Mouse (Mus musculus): ENCODE measurements around the gene Syne1.

The Syne1 gene

GRCm38 (mm10) chr10:5415730-5416129, 135.6 kb downstream of the Syne1 start:
- no peak for DNase-seq (ENCODE audit: low spot score)

GRCm38 (mm10) chr10:5384131-5384776, 167.0 kb downstream of the Syne1 start:
- no peak for DNase-seq (ENCODE audit: low spot score)

DNA sequence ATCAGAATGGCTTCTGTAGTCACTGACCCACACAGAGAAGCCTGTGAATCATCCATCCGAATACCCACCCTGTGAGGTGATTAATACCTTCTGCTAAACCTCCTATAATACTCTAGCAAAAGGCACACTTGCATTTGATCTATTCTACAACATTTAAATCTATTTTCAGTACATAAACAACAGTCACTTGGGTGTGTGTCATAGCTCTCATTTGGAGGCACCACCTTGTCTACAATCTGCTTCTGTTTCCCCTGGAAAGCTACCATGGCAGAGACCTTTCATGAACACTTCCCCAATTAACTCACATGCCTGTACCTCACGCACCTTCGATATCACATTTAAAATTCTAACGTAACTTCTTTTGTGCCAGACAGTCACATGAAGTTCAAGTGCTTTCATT, 169.7 kb downstream of the Syne1 start:
- DNase-seq (ENCODE audit: low spot score), result no peak

- no peak for DNase-seq (ENCODE audit: low spot score)
Measured at GRCm38 (mm10) chr10:5378969-5379368, 172.3 kb downstream of the Syne1 start.

DNA sequence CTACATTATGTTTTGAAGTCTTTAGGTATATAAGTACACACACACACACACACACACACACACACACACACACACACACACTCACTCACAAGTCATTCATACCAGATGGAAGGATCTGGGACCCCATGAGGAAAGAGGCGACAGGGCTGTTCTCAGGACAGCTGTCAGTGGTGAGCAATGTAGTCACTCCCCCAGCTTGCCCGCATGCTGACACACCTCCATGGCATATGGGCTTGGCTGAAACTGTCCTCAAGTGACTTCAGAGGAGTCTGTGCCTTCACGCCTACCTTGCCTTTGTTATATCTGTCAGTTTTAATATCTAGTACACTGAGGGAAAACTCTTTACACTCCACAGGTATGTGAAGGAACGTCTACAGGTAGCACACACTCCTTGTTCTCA, 181.7 kb downstream of the Syne1 start:
- no peak for DNase-seq (ENCODE audit: low spot score)

DNA sequence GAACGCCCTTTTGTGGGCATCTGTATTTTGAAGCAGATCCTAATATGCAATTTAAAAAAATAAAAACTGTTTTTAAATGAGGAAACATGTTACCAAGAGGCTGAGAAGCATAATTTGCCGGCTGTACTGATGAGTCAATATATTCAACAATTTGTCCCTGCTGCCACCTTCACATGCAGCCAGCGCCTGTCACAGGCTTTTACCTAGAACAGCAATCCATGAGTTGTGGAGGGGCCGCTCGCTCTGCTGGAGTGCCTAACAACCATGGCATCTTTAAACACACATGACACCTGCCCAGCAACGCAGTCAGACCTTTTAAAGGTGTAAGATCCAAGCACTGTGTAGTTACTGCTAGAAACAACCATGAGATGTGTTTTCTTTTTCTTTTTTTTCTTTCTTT, 183.0 kb downstream of the Syne1 start:
- no peak for DNase-seq (ENCODE audit: low spot score)

GRCm38 (mm10) chr10:5367465-5368011, 183.7 kb downstream of the Syne1 start:
- no peak for DNase-seq (ENCODE audit: low spot score)

DNA sequence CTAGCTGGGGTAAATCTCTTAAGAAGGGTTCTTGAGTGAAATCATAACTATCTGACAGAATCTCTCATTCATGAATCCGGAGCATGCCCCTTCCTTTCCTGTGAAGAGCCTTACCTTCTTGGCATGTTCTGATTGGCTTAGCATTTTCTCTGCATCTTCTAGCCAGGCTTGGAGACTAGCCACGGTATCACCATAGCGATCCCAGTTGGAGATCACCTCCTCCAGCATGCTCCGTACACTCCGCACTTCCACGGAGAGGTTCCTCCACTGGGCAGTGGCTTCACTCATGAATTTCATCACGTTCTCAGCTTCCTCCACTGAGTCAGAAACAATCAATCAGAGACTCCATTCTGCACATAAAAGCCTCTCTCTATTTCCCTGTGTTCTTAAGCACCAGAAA, 190.7 kb downstream of the Syne1 start:
- DNase-seq (ENCODE audit: low spot score), result no peak

DNA sequence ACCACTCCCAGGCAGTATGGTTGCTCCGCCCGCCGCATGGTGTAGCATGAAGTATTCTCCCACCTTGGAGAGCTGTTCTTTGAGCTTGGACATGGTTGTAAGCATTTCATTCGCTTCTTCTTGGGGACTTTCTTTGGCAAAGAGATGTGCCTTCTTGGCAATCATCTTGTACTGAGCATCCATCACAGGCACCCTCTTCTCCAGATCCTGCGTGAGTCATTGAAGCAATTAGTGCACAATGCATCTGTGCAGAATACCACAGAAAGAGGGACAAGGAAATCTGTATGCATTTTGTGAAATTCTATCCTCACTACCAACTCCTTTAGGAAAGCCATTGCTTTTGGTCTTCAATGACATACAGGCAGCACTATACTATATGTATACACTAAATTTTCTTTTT, 194.7 kb downstream of the Syne1 start:
- no peak for DNase-seq (ENCODE audit: low spot score)

DNA sequence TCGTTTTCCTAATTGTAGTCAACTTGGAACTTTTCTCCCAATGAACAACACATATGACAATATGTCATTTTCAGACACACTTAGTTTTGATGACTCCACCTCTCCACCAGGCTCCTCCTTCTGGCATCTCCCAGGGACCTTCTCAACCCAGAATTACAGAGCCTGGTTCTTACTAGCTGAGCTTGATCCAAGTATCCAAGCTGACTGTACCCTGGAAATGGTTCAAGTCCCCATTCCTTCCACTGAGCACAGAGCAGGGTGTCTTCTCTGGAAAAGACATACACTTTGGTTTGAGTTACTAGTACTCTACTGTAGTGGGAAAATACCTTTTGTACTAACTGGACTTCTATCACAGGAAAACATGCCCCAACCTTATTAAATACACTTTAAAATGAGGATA, 197.9 kb downstream of the Syne1 start:
- DNase-seq (ENCODE audit: low spot score), result no peak

GRCm38 (mm10) chr10:5346911-5347310, 204.4 kb downstream of the Syne1 start:
- no peak for DNase-seq (ENCODE audit: low spot score)

GRCm38 (mm10) chr10:5343211-5343610, 208.1 kb downstream of the Syne1 start:
- DNase-seq (ENCODE audit: low spot score), result no peak

- DNase-seq (ENCODE audit: low spot score), result no peak
Measured at GRCm38 (mm10) chr10:5336394-5336793, 214.9 kb downstream of the Syne1 start.

GRCm38 (mm10) chr10:5332801-5333200, 218.5 kb downstream of the Syne1 start:
- DNase-seq (ENCODE audit: low spot score), result no peak

GRCm38 (mm10) chr10:5326716-5327115, 224.6 kb downstream of the Syne1 start:
- no peak for DNase-seq (ENCODE audit: low spot score)

DNA sequence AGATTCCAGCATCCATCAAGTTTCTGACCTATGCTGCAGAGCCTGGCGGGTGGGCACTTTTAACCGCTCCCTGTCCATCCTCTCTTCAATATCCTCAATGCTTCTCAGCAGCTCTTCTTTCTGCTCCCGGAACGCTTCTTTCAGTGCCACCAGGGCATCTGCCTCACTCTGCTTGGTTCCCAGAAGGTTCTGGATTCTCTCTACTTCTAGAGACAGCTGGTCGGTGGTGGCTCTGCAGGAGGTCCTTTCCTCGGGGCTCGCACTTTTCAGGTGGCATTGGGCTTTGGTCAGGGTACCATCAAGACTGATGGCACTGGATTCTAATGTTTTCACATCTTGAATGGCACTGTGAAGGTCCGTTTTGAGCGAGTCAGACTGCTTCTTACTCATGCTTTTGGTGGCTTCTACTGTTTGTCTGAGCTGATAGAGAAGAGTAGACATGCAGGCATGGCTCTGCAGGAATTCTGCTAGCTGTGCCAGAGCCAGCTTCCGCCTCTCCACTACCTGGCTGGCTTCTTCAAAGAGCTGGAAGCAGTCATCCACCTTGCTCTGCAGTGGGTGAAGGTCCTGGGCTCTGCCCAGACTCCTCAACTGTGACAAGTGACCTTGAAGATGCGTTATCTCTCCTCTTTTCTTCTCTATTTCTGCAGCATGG, 227.4 kb downstream of the Syne1 start:
- no peak for DNase-seq (ENCODE audit: low spot score)

DNA sequence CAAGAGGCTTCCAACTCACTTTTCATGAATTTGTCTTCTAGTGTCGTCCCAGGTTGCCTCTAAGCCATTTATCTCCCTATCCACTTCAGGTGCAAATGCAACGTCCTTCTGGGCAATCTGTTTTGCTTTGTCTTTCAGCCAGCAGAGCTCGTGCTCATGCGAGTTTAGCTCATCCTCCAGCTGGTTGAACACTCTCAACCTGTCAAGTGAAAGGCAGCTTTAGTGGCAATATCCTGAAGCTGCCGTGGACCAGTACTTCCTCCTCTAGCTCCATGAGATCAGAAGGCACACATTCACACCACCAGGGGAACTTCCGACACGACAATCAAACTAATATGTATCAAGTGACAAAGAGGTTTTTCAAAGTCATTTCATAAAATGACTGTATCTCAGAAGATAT, 228.7 kb downstream of the Syne1 start:
- no peak for DNase-seq (ENCODE audit: low spot score)

- DNase-seq (ENCODE audit: low spot score), result peak; percentile 19
Measured at GRCm38 (mm10) chr10:5317602-5318001, 233.7 kb downstream of the Syne1 start.

GRCm38 (mm10) chr10:5312437-5312836, 238.8 kb downstream of the Syne1 start:
- no peak for DNase-seq (ENCODE audit: low spot score)

GRCm38 (mm10) chr10:5309961-5310713, 241.1 kb downstream of the Syne1 start:
- no peak for DNase-seq (ENCODE audit: low spot score)

DNA sequence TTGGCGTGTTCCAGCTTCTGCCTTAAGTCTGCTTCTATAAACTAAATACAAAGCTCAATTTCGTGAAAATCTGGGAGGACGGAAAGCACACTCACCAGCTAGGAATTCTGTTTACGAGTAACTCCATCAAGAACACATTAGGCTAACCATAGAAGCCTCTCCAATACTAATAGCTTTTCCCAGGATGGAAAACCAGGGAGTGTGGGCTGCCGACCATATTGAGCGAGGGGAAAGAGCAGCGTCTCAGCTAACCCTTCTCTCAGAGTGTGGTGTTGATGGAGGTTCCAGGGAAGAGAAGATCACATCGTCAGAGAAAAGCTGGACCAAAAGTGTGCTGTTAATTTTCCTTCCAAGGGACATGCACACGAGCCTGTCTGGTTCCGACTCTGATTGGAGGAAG, 241.9 kb downstream of the Syne1 start:
- DNase-seq (ENCODE audit: low spot score), result no peak

GRCm38 (mm10) chr10:5305555-5305954, 245.7 kb downstream of the Syne1 start:
- no peak for DNase-seq (ENCODE audit: low spot score)

DNA sequence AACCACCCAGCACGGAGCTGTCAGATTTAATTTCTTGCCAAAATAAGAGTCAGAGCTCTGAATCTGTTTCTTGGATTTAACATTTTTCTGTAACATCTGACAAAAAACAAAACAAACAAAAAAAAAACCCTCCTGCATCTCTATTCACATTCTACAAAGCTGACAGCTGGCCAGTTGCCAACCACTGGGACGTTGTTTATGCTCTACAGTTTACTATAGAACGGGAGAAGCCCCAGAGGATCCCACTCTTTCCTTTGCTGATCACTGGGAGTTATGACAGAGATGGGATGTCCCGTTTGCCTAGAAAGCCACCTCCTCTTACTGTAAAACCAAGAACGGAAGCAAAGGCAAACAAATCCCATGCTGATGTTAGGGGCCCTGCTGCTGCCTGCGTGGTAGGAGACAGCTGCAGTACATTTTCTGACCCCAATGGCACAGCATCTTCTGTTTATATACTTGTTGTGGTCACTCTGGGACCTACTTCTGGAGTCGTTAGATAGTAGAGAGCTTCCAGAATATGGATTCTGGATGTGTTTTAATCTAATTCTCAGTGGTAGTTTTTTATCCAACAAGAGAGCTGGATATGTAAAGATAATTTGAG, 255.9 kb downstream of the Syne1 start:
- DNase-seq (ENCODE audit: low spot score), result no peak

Measured in urinary bladder, postnatal 10 days (tissue).